Mouse (Mus musculus) lung, embryonic 16.5 days (tissue): Measurements from ENCODE around the gene Anapc2. TPM values are rescaled to one million over a fixed set of nuclear protein-coding genes. Genes with fewer than 3 reads are reported as not detected.
A peak's percentile ranks its signal among the peaks of the same experiment; 100 is the strongest.

Experiments
- ATAC-seq: fragments of 200-750 bp; cut with Nextera tagmentation; 2 replicates; pipeline ENCODE4 v1.8.0; 2017; ENCODE audit warnings: low read depth, mild to moderate bottlenecking, moderate library complexity
- H3K27ac ChIP-seq: fragments of 300-500 bp; sonication (generic); 2 replicates; pipeline ENCODE4 v1.5.1; 2014; ENCODE audit warnings: mild to moderate bottlenecking, control low read depth, low read length
- H3K27me3 ChIP-seq: fragments of 300-500 bp; sonication (generic); 2 replicates; pipeline ENCODE4 v1.6.1; 2014; ENCODE audit warnings: low read depth, low read length, mixed read lengths; ENCODE audit not compliant: control insufficient read depth, insufficient read depth
- H3K36me3 ChIP-seq: fragments of 300-500 bp; sonication (generic); 2 replicates; pipeline ENCODE4 v1.6.1; 2014; ENCODE audit warnings: low read length; ENCODE audit not compliant: control insufficient read depth, insufficient read depth
- H3K4me1 ChIP-seq: fragments of 300-500 bp; sonication (generic); replicated peaks from 2 replicates; pipeline ENCODE4 v1.6.1; 2014; ENCODE audit warnings: low read length, mixed read lengths; ENCODE audit not compliant: control insufficient read depth, insufficient read depth
- H3K4me2 ChIP-seq: fragments of 300-500 bp; sonication (generic); 2 replicates; pipeline ENCODE4 v1.6.1; 2014; ENCODE audit warnings: low read depth, low read length, control low read depth
- H3K4me3 ChIP-seq: fragments of 300-500 bp; sonication (generic); 2 replicates; pipeline ENCODE4 v1.5.1; 2014; ENCODE audit warnings: mild to moderate bottlenecking, low read length, control low read depth
- H3K9ac ChIP-seq: fragments of 300-500 bp; sonication (generic); 2 replicates; pipeline ENCODE4 v1.6.1; 2014; ENCODE audit warnings: low read length, control low read depth
- H3K9me3 ChIP-seq: fragments of 300-500 bp; sonication (generic); 2 replicates; pipeline ENCODE4 v1.6.1; 2016; ENCODE audit warnings: low read length; ENCODE audit not compliant: control insufficient read depth
- WGBS: fragments of 180-500 bp; shearing (Covaris S2); extraction: QIAGEN DNeasy Blood & Tissue Kit; methylation state at CpG from one replicate; pipeline ENCODE4 v1.1.7; 2014; 5-methylcytosine and 5-hydroxymethylcytosine counted together
- polyA plus RNA-seq: library from polyadenylated mRNA; unstranded; fragments of >200 nt; fragmentation: Nextera tagmentation; extraction: Ambion mirVana; gene quantifications from 2 replicates; pipeline ENCODE4 v1.2.1, GENCODE M21; 2015

The Anapc2 gene
- polyA plus RNA-seq, 1 experiment from 2014 or later, result 136 TPM

DNA sequence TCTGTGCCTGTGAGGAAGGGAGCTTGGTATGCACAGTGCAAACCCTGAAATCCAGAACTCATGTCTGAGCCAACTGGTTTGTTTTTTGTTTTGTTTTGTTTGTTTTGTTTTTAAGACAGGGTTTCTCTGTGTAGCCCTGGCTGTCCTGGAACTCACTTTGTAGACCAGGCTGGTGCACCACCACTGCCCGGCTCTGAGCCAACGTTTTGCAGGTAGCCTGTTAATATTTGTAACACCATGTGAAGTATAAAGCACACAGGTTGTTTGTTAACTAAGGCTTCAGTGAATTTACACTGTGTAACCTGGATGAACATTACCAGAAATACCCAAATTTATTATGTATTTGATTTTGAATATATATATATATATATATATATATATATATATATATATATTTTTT is 53.8 kb downstream of the Anapc2 start:
- no peaks in the 10 kb centered on the region for H3K27me3 ChIP-seq
- peaks cover under 1% of the 10 kb centered on the region; the same call in 1 of the 2 replicates for H3K4me1 ChIP-seq
- H3K9ac ChIP-seq, result no peak overlapping the region
- H3K9me3 ChIP-seq, result no peaks in the 10 kb centered on the region
- H3K36me3 ChIP-seq, result no peaks in the 10 kb centered on the region
- no peak overlapping the region for H3K27ac ChIP-seq
- H3K4me2 ChIP-seq, result no peak overlapping the region
- no peak overlapping the region for H3K4me3 ChIP-seq
- 62% methylated on average over 2 of the region's 2 CpGs for WGBS
- no peak for ATAC-seq

GRCm38 (mm10) chr2:25328440-25328839 is 56.2 kb downstream of the Anapc2 start:
- H3K27me3 ChIP-seq, result no peaks in the 10 kb centered on the region
- H3K4me3 ChIP-seq, result no peak overlapping the region
- H3K9me3 ChIP-seq, result no peaks in the 10 kb centered on the region
- no peak overlapping the region for H3K27ac ChIP-seq
- 41% methylated on average over 7 of the region's 7 CpGs for WGBS
- H3K9ac ChIP-seq, result no peak overlapping the region
- H3K4me2 ChIP-seq, result no peak overlapping the region
- no peak for ATAC-seq
- H3K4me1 ChIP-seq, result peaks cover 10% of the 10 kb centered on the region
- H3K36me3 ChIP-seq, result no peaks in the 10 kb centered on the region

DNA sequence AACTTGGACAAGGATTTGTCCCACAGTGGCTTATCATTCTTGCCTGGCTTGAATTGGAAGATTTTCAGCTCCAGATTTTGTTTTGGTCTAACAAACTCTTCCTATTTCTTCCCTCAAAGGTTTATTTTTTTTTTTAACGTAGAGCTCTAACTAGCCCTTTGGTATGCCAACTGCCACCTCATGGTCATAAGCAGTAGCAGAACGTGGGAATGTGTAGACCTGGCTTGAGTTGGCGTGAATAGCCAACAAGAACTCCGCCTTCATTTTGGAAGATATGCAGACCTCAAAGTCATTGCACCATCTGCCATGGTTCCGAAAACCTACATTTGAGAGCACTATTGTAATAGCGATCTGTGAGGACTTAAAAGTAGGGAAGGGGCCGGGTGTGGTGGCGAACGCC is 59.2 kb downstream of the Anapc2 start:
- Histone ChIP-seq H3K27me3 (no peaks in the 10 kb centered on the region), H3K9me3 (no peaks in the 10 kb centered on the region), H3K4me2 (peak overlapping the region; percentile 59), H3K27ac (no peak overlapping the region), H3K4me1 (peaks cover 12% of the 10 kb centered on the region), H3K4me3 (peak overlapping the region; percentile 92), H3K9ac (peak overlapping the region; percentile 96), H3K36me3 (0 out of 2 replicates have a peak, but pooled peaks cover 2% of the 10 kb centered on the region)
- whole genome bisulfite sequencing, result 54% methylated on average over 9 of the region's 9 CpGs
- no peak for ATAC-seq

GRCm38 (mm10) chr2:25332286-25333160 is 60.2 kb downstream of the Anapc2 start, which contains the start of gene Man1b1:
Gene Man1b1 (plus strand): TSS chr2:25332338.
- Histone ChIP-seq H3K4me2 (peak within 1 kb of the TSS; percentile 82), H3K9ac (peak within 1 kb of the TSS; percentile 96), H3K4me3 (peak within 1 kb of the TSS; percentile 92), H3K4me1 (peaks cover 12% of the 10 kb centered on the region), H3K27me3 (no peaks in the 10 kb centered on the region), H3K36me3 (peaks cover 10% of the 10 kb centered on the region), H3K27ac (peak within 1 kb of the TSS; percentile 87), H3K9me3 (no peaks in the 10 kb centered on the region)
- ATAC-seq, result peak; percentile 99
- WGBS, result under 1% methylated on average over 78 of the region's 78 CpGs

GRCm38 (mm10) chr2:25333569-25333968 is 61.3 kb downstream of the Anapc2 start:
- Histone ChIP-seq H3K27ac (no peak overlapping the region), H3K9ac (peak overlapping the region; percentile 93), H3K4me2 (peak overlapping the region; percentile 82), H3K4me3 (peak overlapping the region; percentile 92), H3K36me3 (peaks cover 19% of the 10 kb centered on the region), H3K9me3 (no peaks in the 10 kb centered on the region), H3K4me1 (peaks cover 12% of the 10 kb centered on the region), H3K27me3 (no peaks in the 10 kb centered on the region)
- WGBS, result 76% methylated on average over 2 of the region's 2 CpGs
- no peak for ATAC-seq

Other genes with a start within 250 kb of the Anapc2 start
- 71.7 and 72.3 TPM in 2 replicates for gene Nsmf, start 218.1 kb upstream of the Anapc2 start, polyA plus RNA-seq
- 0.64 and 0.74 TPM in 2 replicates for gene Entpd8, start 192.2 kb upstream of the Anapc2 start, polyA plus RNA-seq
- 1.7 and 2.6 TPM in 2 replicates for gene Noxa1, start 177.3 kb upstream of the Anapc2 start, polyA plus RNA-seq
- 9.8 and 10.0 TPM in 2 replicates for gene Nrarp, start 91.7 kb upstream of the Anapc2 start, polyA plus RNA-seq
- gene Tor4a, start 75.6 kb upstream of the Anapc2 start, polyA plus RNA-seq, result 10.0 and 12.5 TPM in 2 replicates
- gene Nelfb, start 61.0 kb upstream of the Anapc2 start, polyA plus RNA-seq, result 112 and 113 TPM in 2 replicates
- gene Stpg3, start 57.8 kb upstream of the Anapc2 start, polyA plus RNA-seq, result 0.15 TPM in 1 of 2 replicates, not detected in the other
- gene Fam166a, start 53.7 kb upstream of the Anapc2 start, polyA plus RNA-seq, result 0.68 TPM in 1 of 2 replicates, not detected in the other
- gene Tubb4b, start 47.8 kb upstream of the Anapc2 start, polyA plus RNA-seq, result 677 and 731 TPM in 2 replicates
- gene Slc34a3, start 38.1 kb upstream of the Anapc2 start, polyA plus RNA-seq, result not detected in 2 replicates
- gene Rnf224, start 35.7 kb upstream of the Anapc2 start, polyA plus RNA-seq, result not detected in 2 replicates
- 8.3 and 9.1 TPM in 2 replicates for gene Rnf208, start 30.2 kb upstream of the Anapc2 start, polyA plus RNA-seq
- gene Cysrt1, start 30.0 kb upstream of the Anapc2 start, polyA plus RNA-seq, result 0.67 TPM in 1 of 2 replicates, not detected in the other
- 4.5 and 5.9 TPM in 2 replicates for gene AL732309.1, start 25.6 kb upstream of the Anapc2 start, polyA plus RNA-seq
- 20.3 and 22.0 TPM in 2 replicates for gene Tmem203, start 17.0 kb upstream of the Anapc2 start, polyA plus RNA-seq
- 6.4 and 6.5 TPM in 2 replicates for gene Tprn, start 9.9 kb upstream of the Anapc2 start, polyA plus RNA-seq
- 219 and 232 TPM in 2 replicates for gene Ssna1, start within 50 bp of the Anapc2 start, polyA plus RNA-seq
- not detected in 2 replicates for gene Tmem210, start 15.7 kb downstream of the Anapc2 start, polyA plus RNA-seq
- 6.7 and 9.4 TPM in 2 replicates for gene Lrrc26, start 17.4 kb downstream of the Anapc2 start, polyA plus RNA-seq
- gene Grin1, start 46.7 kb downstream of the Anapc2 start, polyA plus RNA-seq, result 0.44 and 0.84 TPM in 2 replicates
- gene Man1b1, start 59.9 kb downstream of the Anapc2 start, polyA plus RNA-seq, result 47.8 and 57.4 TPM in 2 replicates
- gene Dpp7, start 83.9 kb downstream of the Anapc2 start, polyA plus RNA-seq, result 15.9 and 18.9 TPM in 2 replicates
- 18.8 and 20.2 TPM in 2 replicates for gene Uap1l1, start 93.2 kb downstream of the Anapc2 start, polyA plus RNA-seq
- gene Sapcd2, start 99.8 kb downstream of the Anapc2 start, polyA plus RNA-seq, result 39.0 and 39.3 TPM in 2 replicates
- 3.6 and 4.8 TPM in 2 replicates for gene Entpd2, start 123.4 kb downstream of the Anapc2 start, polyA plus RNA-seq
- 31.6 and 36.5 TPM in 2 replicates for gene Npdc1, start 126.9 kb downstream of the Anapc2 start, polyA plus RNA-seq
- 0.10 and 0.15 TPM in 2 replicates for gene Fut7, start 150.8 kb downstream of the Anapc2 start, polyA plus RNA-seq
- 4.9 and 5.4 TPM in 2 replicates for gene Abca2, start 156.2 kb downstream of the Anapc2 start, polyA plus RNA-seq
- gene Clic3, start 184.4 kb downstream of the Anapc2 start, polyA plus RNA-seq, result 139 and 180 TPM in 2 replicates
- gene Paxx, start 188.6 kb downstream of the Anapc2 start, polyA plus RNA-seq, result 37.9 and 44.8 TPM in 2 replicates
- gene Ptgds, start 197.6 kb downstream of the Anapc2 start, polyA plus RNA-seq, result 10.7 and 16.5 TPM in 2 replicates
- gene Lcn12, start 221.4 kb downstream of the Anapc2 start, polyA plus RNA-seq, result not detected in 2 replicates
- gene Fbxw5, start 228.3 kb downstream of the Anapc2 start, polyA plus RNA-seq, result 80.8 and 81.1 TPM in 2 replicates
- gene C8g, start 229.2 kb downstream of the Anapc2 start, polyA plus RNA-seq, result 6.5 and 7.3 TPM in 2 replicates